Mouse (Mus musculus): ENCODE data around the gene Cyp2b19. TPM values are rescaled to one million over a fixed set of nuclear protein-coding genes. Genes with fewer than 3 reads are reported as not detected.

Cyp2b19 gene
- polyA plus RNA-seq (2012; fragmentation: generic; extraction: Trizol) = not detected
- long read RNA-seq, experiment 1 = 0 reads
- long read RNA-seq, experiment 2 = 0 reads

GRCm38 (mm10) chr7:26756842-26757241 is at the start of gene Cyp2b19:
TSS of gene Cyp2b19 (plus strand) at chr7:26757142.
- Histone ChIP-seq H3K4me3 (ENCODE audit: insufficient read depth, poor library complexity, severe bottlenecking) (no peak within 1 kb of the TSS), H3K79me2 (ENCODE audit: control insufficient read depth, insufficient read depth) (no peaks in the 10 kb centered on the region), H3K27me3 (ENCODE audit: control insufficient read depth, insufficient read depth, insufficient read length) (no peaks in the 10 kb centered on the region), H3K36me3 (ENCODE audit: control insufficient read depth, insufficient read depth) (no peaks in the 10 kb centered on the region), H3ac (ENCODE audit: control insufficient read depth, insufficient read length, low read depth) (no peak within 1 kb of the TSS), H3K79me3 (ENCODE audit: low read depth) (no peaks in the 10 kb centered on the region)
- TF ChIP-seq MYOD1 (IDR thresholded peaks at IDR 0.05; ENCODE audit: control insufficient read depth, insufficient read length, low read depth) (no peak), USF1 (IDR thresholded peaks at IDR 0.05; ENCODE audit: low read depth) (no peak), CTCF (IDR thresholded peaks at IDR 0.05; ENCODE audit: control insufficient read depth, insufficient read depth, insufficient read length) (no peak), MAX (IDR thresholded peaks at IDR 0.05) (no peak), CEBPB (IDR thresholded peaks at IDR 0.05; ENCODE audit: low read depth) (no peak), MYOG (IDR thresholded peaks at IDR 0.05; ENCODE audit: control insufficient read depth, extremely low read depth, insufficient read length) (no peak), FOSL1 (IDR thresholded peaks at IDR 0.05; ENCODE audit: insufficient read depth, low read length, poor library complexity, severe bottlenecking) (no peak)

- Histone ChIP-seq H3ac (ENCODE audit: control insufficient read depth, insufficient read length, low read depth) (no peak overlapping the region), H3K79me3 (ENCODE audit: low read depth) (no peaks in the 10 kb centered on the region), H3K36me3 (ENCODE audit: control insufficient read depth, insufficient read depth) (no peaks in the 10 kb centered on the region), H3K4me3 (ENCODE audit: insufficient read depth, poor library complexity, severe bottlenecking) (no peak overlapping the region), H3K27me3 (ENCODE audit: control insufficient read depth, insufficient read depth, insufficient read length) (no peaks in the 10 kb centered on the region), H3K79me2 (ENCODE audit: control insufficient read depth, insufficient read depth) (no peaks in the 10 kb centered on the region)
- TF ChIP-seq CTCF (IDR thresholded peaks at IDR 0.05; ENCODE audit: control insufficient read depth, insufficient read depth, insufficient read length) (no peak), USF1 (IDR thresholded peaks at IDR 0.05; ENCODE audit: low read depth) (no peak), CEBPB (IDR thresholded peaks at IDR 0.05; ENCODE audit: low read depth) (no peak)
These were observed 45.9 kb upstream of the Cyp2b19 start for GRCm38 (mm10) chr7:26711061-26711460.

- Histone ChIP-seq H3ac (ENCODE audit: control insufficient read depth, insufficient read length, low read depth) (no peak overlapping the region), H3K27me3 (ENCODE audit: control insufficient read depth, insufficient read depth, insufficient read length) (no peaks in the 10 kb centered on the region), H3K79me2 (ENCODE audit: control insufficient read depth, insufficient read depth) (no peaks in the 10 kb centered on the region), H3K4me3 (ENCODE audit: insufficient read depth, poor library complexity, severe bottlenecking) (no peak overlapping the region), H3K36me3 (ENCODE audit: control insufficient read depth, insufficient read depth) (no peaks in the 10 kb centered on the region), H3K79me3 (ENCODE audit: low read depth) (no peaks in the 10 kb centered on the region)
- TF ChIP-seq MAX (IDR thresholded peaks at IDR 0.05) (no peak), CEBPB (IDR thresholded peaks at IDR 0.05; ENCODE audit: low read depth) (no peak), FOSL1 (IDR thresholded peaks at IDR 0.05; ENCODE audit: insufficient read depth, low read length, poor library complexity, severe bottlenecking) (no peak), CTCF (IDR thresholded peaks at IDR 0.05; ENCODE audit: control insufficient read depth, insufficient read depth, insufficient read length) (no peak), MYOD1 (IDR thresholded peaks at IDR 0.05; ENCODE audit: control insufficient read depth, insufficient read length, low read depth) (no peak), USF1 (IDR thresholded peaks at IDR 0.05; ENCODE audit: low read depth) (no peak), MYOG (IDR thresholded peaks at IDR 0.05; ENCODE audit: control insufficient read depth, extremely low read depth, insufficient read length) (no peak)
These were observed 18.0 kb upstream of the Cyp2b19 start for GRCm38 (mm10) chr7:26738940-26739339.

DNA sequence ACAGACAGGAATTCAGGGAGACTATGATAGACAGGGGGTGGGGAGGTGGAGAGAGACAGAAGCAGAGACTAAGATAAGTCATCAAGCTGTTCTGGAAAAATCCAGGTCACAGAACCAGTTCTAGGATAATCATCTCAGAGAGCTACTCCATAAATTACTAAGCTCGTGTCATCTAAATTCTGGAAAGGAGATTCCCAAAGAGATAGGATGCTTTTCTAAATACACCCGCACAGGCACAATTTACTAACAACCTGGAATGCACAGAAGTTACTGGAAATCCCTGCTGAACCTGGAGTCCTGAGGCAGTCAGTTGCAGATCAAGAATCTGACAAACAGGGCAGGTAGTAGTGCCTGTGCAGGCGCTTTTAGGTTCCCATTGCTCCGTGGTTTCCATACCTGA is 13.0 kb upstream of the Cyp2b19 start:
- Histone ChIP-seq H3K36me3 (ENCODE audit: control insufficient read depth, insufficient read depth) (no peaks in the 10 kb centered on the region), H3K79me2 (ENCODE audit: control insufficient read depth, insufficient read depth) (no peaks in the 10 kb centered on the region), H3K4me3 (ENCODE audit: insufficient read depth, poor library complexity, severe bottlenecking) (no peak overlapping the region), H3K79me3 (ENCODE audit: low read depth) (no peaks in the 10 kb centered on the region), H3ac (ENCODE audit: control insufficient read depth, insufficient read length, low read depth) (no peak overlapping the region), H3K27me3 (ENCODE audit: control insufficient read depth, insufficient read depth, insufficient read length) (no peaks in the 10 kb centered on the region)
- TF ChIP-seq MAX (IDR thresholded peaks at IDR 0.05) = no peak
- no peak for TF ChIP-seq USF1 (IDR thresholded peaks at IDR 0.05; ENCODE audit: low read depth)
- no peak for TF ChIP-seq MYOD1 (IDR thresholded peaks at IDR 0.05; ENCODE audit: control insufficient read depth, insufficient read length, low read depth)
- no peak for TF ChIP-seq FOSL1 (IDR thresholded peaks at IDR 0.05; ENCODE audit: insufficient read depth, low read length, poor library complexity, severe bottlenecking)
- TF ChIP-seq CEBPB (IDR thresholded peaks at IDR 0.05; ENCODE audit: low read depth) = no peak
- TF ChIP-seq MYOG (IDR thresholded peaks at IDR 0.05; ENCODE audit: control insufficient read depth, extremely low read depth, insufficient read length) = no peak
- no peak for TF ChIP-seq CTCF (IDR thresholded peaks at IDR 0.05; ENCODE audit: control insufficient read depth, insufficient read depth, insufficient read length)

DNA sequence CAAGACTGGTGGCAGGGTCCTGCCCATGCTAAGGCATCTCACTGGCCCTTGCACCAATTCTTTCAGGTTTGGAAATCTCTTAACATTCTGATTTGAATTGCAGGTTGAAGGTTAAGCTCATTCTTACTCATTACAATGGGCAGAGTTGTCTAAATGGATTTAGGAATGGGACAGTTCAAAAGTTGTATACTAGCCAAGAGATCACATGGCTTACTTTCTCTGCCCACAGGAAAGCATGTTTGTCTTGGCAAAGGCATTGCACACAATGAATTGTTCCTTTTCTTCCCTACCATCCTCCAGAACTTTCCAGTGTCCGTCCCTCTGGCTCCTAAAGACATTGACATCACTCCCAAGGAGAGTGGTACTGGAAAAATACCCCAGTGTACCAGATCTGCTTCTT is 11.5 kb upstream of the Cyp2b19 start:
- Histone ChIP-seq H3K79me3 (ENCODE audit: low read depth) (no peaks in the 10 kb centered on the region), H3K4me3 (ENCODE audit: insufficient read depth, poor library complexity, severe bottlenecking) (no peak overlapping the region), H3K27me3 (ENCODE audit: control insufficient read depth, insufficient read depth, insufficient read length) (no peaks in the 10 kb centered on the region), H3K36me3 (ENCODE audit: control insufficient read depth, insufficient read depth) (no peaks in the 10 kb centered on the region), H3ac (ENCODE audit: control insufficient read depth, insufficient read length, low read depth) (no peak overlapping the region), H3K79me2 (ENCODE audit: control insufficient read depth, insufficient read depth) (no peaks in the 10 kb centered on the region)
- TF ChIP-seq CEBPB (IDR thresholded peaks at IDR 0.05; ENCODE audit: low read depth) (no peak), FOSL1 (IDR thresholded peaks at IDR 0.05; ENCODE audit: insufficient read depth, low read length, poor library complexity, severe bottlenecking) (no peak), CTCF (IDR thresholded peaks at IDR 0.05; ENCODE audit: control insufficient read depth, insufficient read depth, insufficient read length) (no peak), USF1 (IDR thresholded peaks at IDR 0.05; ENCODE audit: low read depth) (no peak), MYOG (IDR thresholded peaks at IDR 0.05; ENCODE audit: control insufficient read depth, extremely low read depth, insufficient read length) (no peak), MYOD1 (IDR thresholded peaks at IDR 0.05; ENCODE audit: control insufficient read depth, insufficient read length, low read depth) (no peak), MAX (IDR thresholded peaks at IDR 0.05) (no peak)

DNA sequence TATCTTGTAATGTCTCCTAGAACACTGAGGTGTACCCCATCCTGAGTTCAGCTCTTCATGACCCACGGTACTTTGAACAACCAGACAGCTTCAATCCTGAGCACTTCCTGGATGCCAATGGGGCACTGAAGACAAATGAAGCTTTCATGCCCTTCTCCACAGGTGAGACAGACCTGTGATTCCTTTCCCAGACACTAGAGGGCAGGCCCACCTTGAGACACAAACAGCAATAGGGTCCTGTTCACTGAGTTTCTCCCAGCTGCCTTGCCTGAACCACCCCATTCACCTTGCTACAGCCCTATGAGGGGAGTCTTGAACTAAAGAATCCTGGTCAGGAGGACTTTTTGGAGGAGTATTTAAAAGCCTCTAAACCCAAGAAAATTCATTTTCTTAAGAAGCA is 10.1 kb downstream of the Cyp2b19 start:
- Histone ChIP-seq H3K27me3 (ENCODE audit: control insufficient read depth, insufficient read depth, insufficient read length) (no peaks in the 10 kb centered on the region), H3K36me3 (ENCODE audit: control insufficient read depth, insufficient read depth) (no peaks in the 10 kb centered on the region), H3K79me2 (ENCODE audit: control insufficient read depth, insufficient read depth) (no peaks in the 10 kb centered on the region), H3ac (ENCODE audit: control insufficient read depth, insufficient read length, low read depth) (no peak overlapping the region), H3K4me3 (ENCODE audit: insufficient read depth, poor library complexity, severe bottlenecking) (no peak overlapping the region), H3K79me3 (ENCODE audit: low read depth) (no peaks in the 10 kb centered on the region)
- TF ChIP-seq USF1 (IDR thresholded peaks at IDR 0.05; ENCODE audit: low read depth) (no peak), MYOD1 (IDR thresholded peaks at IDR 0.05; ENCODE audit: control insufficient read depth, insufficient read length, low read depth) (no peak), CEBPB (IDR thresholded peaks at IDR 0.05; ENCODE audit: low read depth) (no peak), CTCF (IDR thresholded peaks at IDR 0.05; ENCODE audit: control insufficient read depth, insufficient read depth, insufficient read length) (no peak), MAX (IDR thresholded peaks at IDR 0.05) (no peak), FOSL1 (IDR thresholded peaks at IDR 0.05; ENCODE audit: insufficient read depth, low read length, poor library complexity, severe bottlenecking) (no peak)
